Mouse (Mus musculus) thymus, adult 2 months (tissue): ENCODE results near the gene Capn11.

Source experiments
- CTCF ChIP-seq: fragments of 200-500 bp; IDR thresholded peaks from 2 replicates; pipeline ENCODE4 v1.5.1; 2012; ENCODE audit warnings: mild to moderate bottlenecking, control low read depth, low read length, moderate library complexity, borderline replicate concordance; ENCODE audit not compliant: control insufficient read depth, poor library complexity, insufficient read depth; ENCODE audit errors: extremely low read depth
- POLR2A ChIP-seq: fragments of 200-500 bp; IDR thresholded peaks from 2 replicates; pipeline ENCODE4 v1.6.1; 2012; ENCODE audit warnings: mild to moderate bottlenecking, low read length, control low read depth, moderate library complexity; ENCODE audit not compliant: control insufficient read depth, poor library complexity, insufficient read depth; ENCODE audit errors: extremely low read depth

- no peak for TF ChIP-seq POLR2A
- no peak for TF ChIP-seq CTCF
Observed at GRCm38 (mm10) chr17:45585725-45586448, 73.2 kb downstream of the Capn11 start.
